Mouse (Mus musculus) cerebellum, adult 2 months (tissue): ENCODE results near the gene Adgrl2. TPM values are rescaled to one million over a fixed set of nuclear protein-coding genes. Genes with fewer than 3 reads are reported as not detected.

Experiments
- DNase-seq, 2 experiments: peaks; one replicate each; pipeline ENCODE4 v3.0.0; 2021
- H3K27ac ChIP-seq: fragments of 200-500 bp; 2 replicates; pipeline ENCODE4 v1.5.1; 2012; ENCODE audit warnings: low read length, control low read depth, inconsistent platforms; ENCODE audit not compliant: insufficient read depth
- H3K27me3 ChIP-seq: fragments of 200-500 bp; 2 replicates; pipeline ENCODE4 v1.6.1; 2012; ENCODE audit warnings: inconsistent platforms, mild to moderate bottlenecking, low read length, moderate library complexity; ENCODE audit not compliant: control insufficient read depth, insufficient read depth
- H3K4me1 ChIP-seq: fragments of 200-500 bp; 2 replicates; pipeline ENCODE4 v1.6.1; 2011; ENCODE audit warnings: low read length; ENCODE audit not compliant: control insufficient read depth, insufficient read depth
- H3K4me3 ChIP-seq: fragments of 200-500 bp; replicated peaks from 2 replicates; pipeline ENCODE3; 2011; ENCODE audit warnings: mild to moderate bottlenecking, low read depth, low read length, control low read depth; ENCODE audit not compliant: insufficient read depth
- CTCF ChIP-seq: fragments of 200-500 bp; IDR thresholded peaks from 2 replicates; pipeline ENCODE4 v1.5.1; 2011; ENCODE audit warnings: low read depth, mild to moderate bottlenecking, control low read depth, low read length, moderate library complexity, borderline replicate concordance; ENCODE audit not compliant: insufficient read depth
- POLR2A ChIP-seq: fragments of 200-500 bp; IDR thresholded peaks from 2 replicates; pipeline ENCODE4 v1.6.1; 2011; ENCODE audit warnings: low read length, control low read depth, borderline replicate concordance; ENCODE audit not compliant: insufficient read depth
- WGBS: fragments of 180-500 bp; shearing (Covaris S2); methylation state at CpG from one replicate; pipeline ENCODE4 v1.1.7; 2018; 5-methylcytosine and 5-hydroxymethylcytosine counted together
- polyA plus RNA-seq: library from polyadenylated mRNA; depleted of rRNA; stranded (reverse); fragments of >200 nt; gene quantifications from 2 replicates; pipeline ENCODE4 v1.2.3, GENCODE M21; 2012

The Adgrl2 gene
- polyA plus RNA-seq, 1 experiment, result 39.1 TPM

DNA sequence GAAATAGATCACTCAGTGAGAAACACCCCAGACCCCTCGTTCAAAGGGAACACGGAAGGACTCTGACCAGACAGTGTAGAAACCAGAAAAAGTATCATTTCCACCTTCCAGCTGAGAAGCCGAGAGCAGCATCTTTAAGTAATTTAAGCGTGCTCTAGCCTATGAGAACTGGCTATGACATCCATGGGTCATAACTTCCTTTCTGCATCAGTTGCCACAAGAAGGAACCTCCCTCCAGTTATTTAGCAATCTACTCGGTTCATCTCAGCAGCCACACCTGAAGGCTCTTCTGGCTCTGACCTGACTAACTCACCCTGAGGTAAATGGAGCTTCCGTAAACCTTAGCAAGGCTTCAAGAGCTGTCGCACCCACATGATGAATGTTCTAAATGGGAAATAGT lies 72.5 kb downstream of the Adgrl2 start:
- no peak for DNase-seq
- Histone ChIP-seq H3K27ac (no peak overlapping the region), H3K27me3 (no peaks in the 10 kb centered on the region), H3K4me1 (0 out of 2 replicates have a peak, but pooled peaks cover 2% of the 10 kb centered on the region), H3K4me3 (no peak overlapping the region)
- 86% methylated on average over 7 of the region's 7 CpGs for WGBS
- no peak for TF ChIP-seq CTCF
- TF ChIP-seq POLR2A, result no peak

- DNase-seq, result no peak
- Histone ChIP-seq H3K27ac (no peak overlapping the region), H3K27me3 (no peaks in the 10 kb centered on the region), H3K4me3 (no peak overlapping the region), H3K4me1 (no peaks in the 10 kb centered on the region)
- TF ChIP-seq POLR2A (no peak), CTCF (no peak)
- WGBS, result 68% methylated on average over 5 of the region's 5 CpGs
These were observed 74.1 kb downstream of the Adgrl2 start for GRCm38 (mm10) chr3:148916226-148916625.

DNA sequence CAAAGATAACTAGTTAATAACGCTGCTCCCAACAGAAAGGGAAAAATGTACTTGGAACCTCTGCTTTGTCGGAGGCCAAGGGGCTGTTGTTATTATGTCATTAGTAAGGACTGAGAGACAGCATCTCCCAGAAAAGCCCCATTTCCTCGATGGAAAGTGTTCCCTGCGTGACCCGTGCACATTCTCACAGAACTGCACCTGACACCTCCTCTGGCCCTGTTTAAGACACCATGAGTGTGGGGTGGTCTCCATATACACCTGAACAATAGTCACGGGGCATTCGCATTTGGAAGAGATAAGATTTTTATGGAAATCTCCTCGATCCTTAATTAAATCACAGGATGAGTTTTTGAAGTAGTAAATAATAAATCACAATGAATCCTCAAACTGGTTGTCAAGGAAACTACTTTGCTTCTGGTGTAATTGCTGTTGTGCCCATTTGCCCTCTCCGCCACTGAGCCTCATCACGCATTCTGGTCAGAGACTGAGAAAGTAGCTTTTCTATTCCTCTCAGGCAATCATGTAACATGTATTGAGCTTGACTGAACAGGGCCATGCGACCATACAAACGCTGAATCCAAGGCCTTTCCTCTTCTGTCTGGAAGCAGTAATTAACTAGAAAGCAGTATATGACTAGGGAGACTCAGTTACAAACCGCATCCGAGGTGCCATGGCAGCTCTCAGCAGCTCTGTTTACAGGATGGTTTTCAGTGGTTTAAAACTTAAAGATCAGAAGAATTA lies 77.2 kb downstream of the Adgrl2 start:
- TF ChIP-seq CTCF (no peak), POLR2A (no peak)
- H3K4me3 ChIP-seq, result no peak overlapping the region
- H3K27ac ChIP-seq, result no peak overlapping the region
- WGBS, result 81% methylated on average over 14 of the region's 14 CpGs
- DNase-seq, result no peak
- no peaks in the 10 kb centered on the region for H3K4me1 ChIP-seq
- H3K27me3 ChIP-seq, result no peaks in the 10 kb centered on the region

DNA sequence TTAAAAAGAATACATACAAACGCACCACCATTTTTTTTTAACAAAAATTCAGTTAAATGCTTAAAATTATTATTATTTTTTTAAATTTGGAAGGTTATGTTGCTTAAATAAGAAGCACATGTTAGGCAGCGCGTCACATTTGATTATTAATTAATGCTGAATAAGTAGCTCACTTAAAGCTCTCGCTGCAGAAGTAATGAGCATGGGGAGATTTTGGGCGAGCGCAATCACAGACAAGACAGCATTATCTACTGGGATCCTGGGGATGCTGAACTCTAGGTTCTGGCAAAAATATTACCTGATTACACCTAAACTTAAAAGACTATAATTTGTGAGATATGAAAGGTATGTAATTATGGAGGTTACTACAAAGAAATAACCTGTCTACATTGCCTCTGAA lies 77.8 kb downstream of the Adgrl2 start:
- no peak for DNase-seq
- WGBS, result 89% methylated on average over 6 of the region's 6 CpGs
- no peak overlapping the region for H3K27ac ChIP-seq
- no peaks in the 10 kb centered on the region for H3K4me1 ChIP-seq
- TF ChIP-seq POLR2A, result no peak
- no peak for TF ChIP-seq CTCF
- H3K4me3 ChIP-seq, result no peak overlapping the region
- no peaks in the 10 kb centered on the region for H3K27me3 ChIP-seq

GRCm38 (mm10) chr3:148907873-148908272 lies 82.5 kb downstream of the Adgrl2 start:
- no peaks in the 10 kb centered on the region for H3K4me1 ChIP-seq
- H3K4me3 ChIP-seq, result no peak overlapping the region
- no peak for TF ChIP-seq CTCF
- no peak for TF ChIP-seq POLR2A
- no peak for DNase-seq
- H3K27ac ChIP-seq, result no peak overlapping the region
- 64% methylated on average over 3 of the region's 3 CpGs for WGBS
- H3K27me3 ChIP-seq, result no peaks in the 10 kb centered on the region

GRCm38 (mm10) chr3:148907024-148907778 lies 83.2 kb downstream of the Adgrl2 start:
- WGBS, result 83% methylated on average over 6 of the region's 6 CpGs
- Histone ChIP-seq H3K4me3 (no peak overlapping the region), H3K27ac (no peak overlapping the region), H3K4me1 (no peaks in the 10 kb centered on the region), H3K27me3 (no peaks in the 10 kb centered on the region)
- DNase-seq, result no peak
- TF ChIP-seq CTCF, result no peak
- TF ChIP-seq POLR2A, result no peak

DNA sequence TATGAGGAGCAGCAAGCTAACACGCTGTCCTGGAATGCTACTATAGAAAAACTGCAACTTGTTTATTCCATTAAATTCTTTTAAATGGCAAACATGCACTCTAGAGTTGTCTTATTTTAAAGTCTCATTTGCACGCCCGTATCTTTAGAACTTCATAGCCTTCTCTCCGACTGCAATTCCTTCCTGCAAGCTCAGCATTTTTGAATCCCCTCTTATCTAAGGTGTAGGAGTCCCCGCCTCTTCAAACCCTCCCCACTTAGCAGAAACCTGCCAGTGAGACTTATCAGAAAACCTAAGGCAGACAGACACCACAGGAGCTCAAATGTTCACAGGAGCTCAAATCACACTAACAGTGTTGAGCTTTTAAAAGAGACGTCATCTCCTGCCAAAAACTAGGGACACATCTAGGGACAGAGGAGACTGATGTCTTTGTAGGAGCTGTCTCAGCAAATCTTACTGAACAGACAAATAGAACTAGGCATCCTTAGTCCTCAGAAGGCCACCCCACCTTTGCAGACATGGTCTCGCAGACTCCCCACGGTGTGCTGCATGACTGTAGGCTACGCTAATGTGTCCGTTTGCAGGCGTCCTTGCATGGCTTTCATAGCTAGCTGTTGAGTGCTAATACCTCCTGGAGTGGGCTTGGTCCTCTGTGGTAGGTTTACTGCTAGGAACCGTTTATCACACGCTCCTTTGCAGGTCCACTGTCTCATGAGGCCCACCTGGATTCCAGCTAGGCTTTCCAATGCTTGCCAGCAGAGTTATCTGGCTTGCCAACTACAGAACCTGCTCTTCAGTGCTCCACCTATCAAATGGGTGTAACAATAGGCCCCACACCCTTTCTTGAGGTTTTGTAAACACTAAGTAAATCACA lies 84.2 kb downstream of the Adgrl2 start:
- WGBS, result 81% methylated on average over 13 of the region's 13 CpGs
- H3K27ac ChIP-seq, result no peak overlapping the region

More for the DNA sequence above, 84.2 kb downstream of the Adgrl2 start:
- TF ChIP-seq CTCF, result no peak
- no peak for TF ChIP-seq POLR2A
- DNase-seq, result no peak
- H3K27me3 ChIP-seq, result no peaks in the 10 kb centered on the region
- H3K4me1 ChIP-seq, result no peaks in the 10 kb centered on the region
- H3K4me3 ChIP-seq, result no peak overlapping the region
